Mouse (Mus musculus) 416B (cell line): ENCODE measurements around the gene Pbx3.

Experiments used
- DNase-seq: peaks from one replicate; pipeline ENCODE4 v3.0.0; 2011; ENCODE audit warnings: low read depth

Gene Pbx3

DNA sequence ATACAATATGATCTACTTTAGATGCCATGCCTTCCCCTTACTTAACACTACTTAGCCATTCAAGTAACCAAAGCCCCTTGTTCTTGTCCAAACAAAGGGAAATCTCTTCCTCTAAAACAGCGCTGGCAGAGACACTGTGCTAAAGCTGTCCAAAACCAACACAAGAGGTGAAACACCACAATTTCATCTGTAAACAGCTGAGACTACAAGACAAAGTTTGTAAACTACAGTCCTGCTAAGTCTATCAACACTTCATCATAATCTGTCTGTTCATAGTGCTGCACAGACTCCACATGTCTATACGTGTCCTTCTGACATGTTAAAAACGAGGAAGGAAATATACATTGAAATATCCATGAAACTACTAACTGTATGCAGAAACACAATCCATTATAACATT is 151.5 kb downstream of the Pbx3 start:
- no peak for DNase-seq

DNA sequence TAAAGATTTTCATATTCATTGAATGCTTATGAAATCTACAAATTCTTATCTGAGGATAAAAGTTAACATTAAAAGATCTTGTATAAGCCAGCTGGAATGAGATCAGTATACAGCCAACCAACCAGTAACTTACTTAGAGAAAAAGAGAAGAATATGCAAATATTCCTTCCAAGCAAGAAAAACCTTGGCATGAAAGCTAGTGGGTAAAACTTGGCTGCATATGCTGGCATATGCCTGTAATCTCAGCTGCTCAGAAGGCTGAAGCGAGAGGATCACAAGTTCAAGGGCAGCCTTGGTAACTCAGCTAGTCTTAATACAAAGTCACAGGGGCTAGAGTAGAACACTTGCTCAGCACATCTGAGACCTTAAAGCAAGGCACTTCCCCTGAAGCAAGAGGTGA is 153.8 kb downstream of the Pbx3 start:
- DNase-seq, result no peak

- no peak for DNase-seq
Measured at GRCm38 (mm10) chr2:34217596-34217995, 155.3 kb downstream of the Pbx3 start.

DNA sequence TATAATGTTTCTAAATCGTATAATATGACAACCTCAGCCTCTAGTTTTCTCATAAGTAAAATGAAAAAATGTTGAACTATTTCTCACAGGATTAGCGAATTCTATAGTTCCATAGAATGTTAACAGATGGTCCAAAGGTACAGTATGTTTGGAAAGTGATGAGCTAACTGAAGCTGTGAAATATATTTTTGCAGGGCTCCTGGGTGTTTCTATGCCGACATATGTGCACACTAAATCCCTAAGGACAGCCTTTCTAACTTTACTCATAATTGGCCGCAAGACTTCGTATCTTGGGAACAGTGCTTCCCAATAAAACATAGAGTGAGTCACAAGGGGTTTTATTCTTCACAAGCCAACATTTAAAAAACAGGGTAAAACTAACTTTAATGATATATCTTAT is 157.4 kb downstream of the Pbx3 start:
- no peak for DNase-seq

GRCm38 (mm10) chr2:34212418-34212817 is 160.5 kb downstream of the Pbx3 start:
- DNase-seq, result no peak

DNA sequence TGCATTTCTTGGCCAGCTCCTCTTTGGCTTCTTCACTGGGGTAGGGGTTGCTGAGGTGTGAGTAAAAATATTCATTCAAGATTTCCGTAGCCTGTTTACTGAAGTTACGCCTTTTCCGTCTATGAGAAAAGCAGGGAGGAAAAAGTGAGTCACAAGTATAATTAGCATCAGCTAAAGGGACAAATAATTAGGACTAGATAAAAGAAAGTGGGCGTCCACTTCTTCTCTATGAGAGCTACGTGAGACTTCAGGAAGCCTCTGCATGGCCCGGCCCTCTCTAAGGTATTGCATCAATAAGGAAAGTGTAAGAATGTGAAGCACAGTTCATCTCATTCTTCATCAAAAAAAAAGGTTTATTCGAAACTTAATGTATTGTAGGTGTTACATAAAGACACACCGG is 168.1 kb downstream of the Pbx3 start:
- DNase-seq, result no peak

- DNase-seq, result no peak
Measured at GRCm38 (mm10) chr2:34204325-34204724, 168.6 kb downstream of the Pbx3 start.

DNA sequence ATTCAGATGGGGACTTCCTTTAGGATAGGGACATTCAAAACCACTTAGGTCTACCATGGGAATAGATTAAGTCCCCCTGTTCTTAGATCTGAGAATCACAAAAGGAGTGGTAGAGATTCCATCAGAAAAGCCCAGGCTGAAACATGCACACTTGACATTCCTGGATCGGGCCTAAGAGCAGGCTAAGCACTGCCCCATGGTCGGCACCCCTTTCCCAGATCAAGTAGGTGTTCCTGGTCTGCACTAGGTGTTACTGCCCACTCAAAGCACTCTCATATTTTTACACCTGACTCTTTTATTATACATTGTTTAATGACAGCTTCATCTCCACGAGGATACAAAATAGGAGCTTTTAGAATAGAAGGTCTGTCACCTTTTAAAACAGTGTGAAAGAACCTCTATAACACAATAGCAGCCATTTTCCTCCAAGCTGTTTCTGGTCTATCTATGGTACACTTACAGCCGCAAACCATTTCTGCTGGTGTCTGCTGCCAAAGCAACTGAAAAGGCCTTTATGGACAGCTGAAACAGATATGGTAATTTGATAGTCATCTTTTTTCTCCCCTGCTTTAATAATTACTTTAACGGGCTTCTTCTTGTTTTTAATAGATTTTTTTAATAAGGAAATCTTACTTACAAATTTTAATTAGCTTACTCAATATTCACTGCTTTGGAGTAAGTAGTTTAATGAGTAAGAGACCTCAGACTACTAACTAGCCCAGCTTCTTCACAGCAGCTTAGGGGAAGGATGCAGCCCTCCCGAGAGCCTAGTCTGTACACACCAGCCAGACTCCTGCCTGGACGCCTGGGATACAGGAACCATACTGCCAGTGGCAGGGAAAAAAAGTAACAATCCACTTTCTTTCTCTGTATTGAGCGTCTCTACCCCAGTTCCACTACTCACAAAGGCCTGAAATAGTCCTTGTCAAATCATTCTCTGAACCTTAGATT is 178.8 kb downstream of the Pbx3 start:
- no peak for DNase-seq

GRCm38 (mm10) chr2:34193276-34193675 is 179.7 kb downstream of the Pbx3 start:
- DNase-seq, result no peak

GRCm38 (mm10) chr2:34187366-34187765 is 185.6 kb downstream of the Pbx3 start:
- DNase-seq, result no peak

GRCm38 (mm10) chr2:34181600-34181999 is 191.3 kb downstream of the Pbx3 start:
- DNase-seq, result no peak

DNA sequence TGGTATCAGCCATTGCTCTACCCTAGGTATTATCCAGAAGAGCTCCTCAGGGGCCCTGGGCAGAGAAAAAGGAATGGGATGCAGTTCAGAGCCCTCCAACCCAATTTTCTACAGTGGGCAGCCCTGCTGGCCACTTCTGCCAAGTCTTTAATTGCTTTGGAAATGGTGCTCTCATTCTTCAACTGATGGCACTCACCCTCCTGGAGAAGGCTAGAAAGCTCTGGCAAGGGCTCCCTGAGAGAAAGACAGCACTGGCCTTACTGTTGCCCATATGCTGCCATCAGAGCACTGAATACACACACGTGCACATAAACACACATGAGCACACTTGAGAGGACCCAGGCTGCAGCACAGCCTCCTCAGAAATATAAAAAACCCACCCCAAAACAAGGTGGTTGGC is 193.6 kb downstream of the Pbx3 start:
- DNase-seq, result no peak

DNA sequence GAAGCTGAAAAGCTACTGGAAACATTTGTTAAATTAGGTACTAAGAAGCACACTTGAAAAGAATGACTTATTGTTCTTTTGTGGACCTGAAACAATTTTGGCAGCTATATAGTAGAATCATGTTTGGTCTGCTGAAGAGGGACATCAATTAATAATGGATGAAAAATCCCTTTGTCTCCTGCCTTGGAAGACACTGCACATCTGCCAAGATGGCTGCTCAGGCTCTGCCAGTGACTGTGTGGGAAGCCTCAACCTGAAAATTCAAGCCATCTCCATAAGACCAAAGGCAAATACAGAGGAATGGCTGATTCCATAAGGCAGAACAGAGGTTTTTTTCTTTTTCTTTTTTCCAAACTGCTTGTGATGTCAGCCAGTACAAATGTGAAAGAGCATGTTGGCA is 194.3 kb downstream of the Pbx3 start:
- DNase-seq, result no peak

DNA sequence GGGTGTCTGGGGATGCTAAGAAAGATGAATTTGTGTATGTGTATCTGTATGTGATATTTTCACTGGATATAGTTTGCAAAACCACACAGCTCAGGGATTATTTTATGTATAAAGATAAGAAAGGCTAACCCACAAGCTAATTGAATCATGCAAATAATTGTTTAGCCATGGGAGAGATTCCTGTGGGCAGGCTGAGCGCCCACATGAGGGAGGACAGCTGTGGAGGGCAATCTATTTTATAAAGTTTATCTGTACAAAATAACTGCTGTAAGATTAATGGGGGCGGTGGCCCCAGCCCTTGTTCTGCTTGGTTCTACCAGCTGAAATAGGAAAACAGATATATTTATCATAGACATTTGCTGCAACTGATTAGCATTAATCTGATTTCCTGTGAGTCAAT is 202.5 kb downstream of the Pbx3 start:
- no peak for DNase-seq

GRCm38 (mm10) chr2:34169626-34170025 is 203.3 kb downstream of the Pbx3 start:
- DNase-seq, result no peak

DNA sequence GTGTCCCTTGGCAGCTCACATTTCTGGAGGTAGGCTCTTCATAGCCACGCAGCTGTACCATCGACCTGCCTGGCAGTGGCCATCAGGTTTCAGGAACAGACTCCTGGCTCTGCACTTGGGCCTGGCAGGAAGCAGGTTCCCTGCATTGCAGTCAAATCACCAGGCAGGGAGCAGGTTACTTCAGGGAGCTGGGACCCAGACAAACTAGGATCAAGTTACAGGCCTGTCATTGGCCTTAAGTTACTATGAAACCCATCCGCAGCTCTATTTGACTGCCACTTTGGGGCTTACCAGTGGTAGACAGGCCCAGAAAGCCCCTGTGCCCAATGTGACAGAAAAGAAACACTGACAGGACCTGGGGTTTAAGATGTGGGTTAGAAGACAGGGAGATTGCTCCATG is 204.8 kb downstream of the Pbx3 start:
- DNase-seq, result no peak

GRCm38 (mm10) chr2:34162484-34162883 is 210.5 kb downstream of the Pbx3 start:
- peak; percentile 85 for DNase-seq

- DNase-seq, result no peak
Measured at GRCm38 (mm10) chr2:34157746-34158145, 215.2 kb downstream of the Pbx3 start.

GRCm38 (mm10) chr2:34154833-34155232 is 218.1 kb downstream of the Pbx3 start:
- DNase-seq, result no peak

- no peak for DNase-seq
Measured at GRCm38 (mm10) chr2:34153336-34153735, 219.6 kb downstream of the Pbx3 start.

DNA sequence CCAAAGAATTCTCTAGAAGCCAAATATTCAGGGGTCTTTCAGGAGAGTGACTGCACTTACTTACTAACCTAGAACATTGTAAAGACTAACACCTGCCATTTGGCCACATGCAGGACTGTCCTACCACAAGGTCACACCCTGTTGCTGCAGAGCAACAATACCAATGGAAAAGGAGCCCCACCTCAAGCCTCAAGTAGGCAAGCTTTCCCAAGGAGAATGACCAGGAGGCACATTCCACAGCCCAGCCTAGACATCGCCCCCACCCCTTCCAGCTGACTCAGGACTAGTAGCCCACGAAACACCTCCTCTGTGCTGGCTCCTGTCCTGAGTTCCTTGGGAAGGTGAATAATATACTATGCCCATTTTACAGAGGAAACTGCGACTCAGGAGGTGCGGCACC is 222.4 kb downstream of the Pbx3 start:
- DNase-seq, result no peak

GRCm38 (mm10) chr2:34148214-34148613 is 224.7 kb downstream of the Pbx3 start:
- no peak for DNase-seq

DNA sequence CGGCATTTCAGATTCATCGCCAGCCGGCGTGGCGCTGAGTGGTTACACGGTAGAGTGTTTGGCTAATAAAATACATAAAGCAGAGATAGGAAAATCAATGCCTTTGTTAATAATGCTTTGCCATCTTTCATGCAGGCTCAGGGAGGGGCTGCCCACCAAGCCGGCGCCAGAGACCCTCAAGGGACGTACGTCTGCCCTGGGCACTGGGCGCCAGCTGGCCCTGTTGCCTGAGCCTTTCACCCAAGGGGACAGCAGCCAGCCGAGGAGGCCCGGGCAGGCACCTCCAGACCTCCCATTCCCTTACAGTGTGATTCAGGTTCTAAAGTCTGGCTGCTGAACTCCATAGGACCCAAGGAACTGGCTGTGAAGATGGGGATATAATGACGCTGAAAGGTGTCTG is 225.5 kb downstream of the Pbx3 start:
- DNase-seq, result no peak

- DNase-seq, result no peak
Measured at GRCm38 (mm10) chr2:34147036-34147435, 225.9 kb downstream of the Pbx3 start.
